25 mouse cellular contexts compared by ENCODE assay signal in genomic region chr4:57625306-57625705, GRCm38 (mm10).
"Had no signal": no experiment of that assay in that cellular context is flagged by ENCODE, and none has a peak within 500 bp of the region (broad histone marks: within the 10 kb centered on the region; RNA-seq: fewer than 3 reads in every experiment).

No protein-coding gene starts in this region.

- H3K4me2 ChIP-seq: limb, embryonic 13.5 days; liver, embryonic 12.5 days; liver, embryonic 15.5 days; lung, embryonic 15.5 days; neural tube, embryonic 12.5 days; neural tube, embryonic 15.5 days had no signal

- H3K27me3 ChIP-seq: limb, embryonic 13.5 days; liver, embryonic 12.5 days; liver, embryonic 15.5 days; lung, embryonic 15.5 days; megakaryocyte, embryonic 14.5 days; neural tube, embryonic 12.5 days; neural tube, embryonic 15.5 days had no signal

- H3K9me3 ChIP-seq: limb, embryonic 10.5 days; limb, embryonic 13.5 days; liver, embryonic 12.5 days; liver, embryonic 15.5 days; lung, embryonic 15.5 days; megakaryocyte, embryonic 14.5 days; midbrain, embryonic 10.5 days; neural tube, embryonic 12.5 days; neural tube, embryonic 15.5 days had no signal

- H3K36me3 ChIP-seq: limb, embryonic 10.5 days; liver, embryonic 12.5 days; liver, embryonic 15.5 days; lung, embryonic 15.5 days; midbrain, embryonic 10.5 days; neural tube, embryonic 12.5 days; neural tube, embryonic 15.5 days had no signal

- H3K9ac ChIP-seq: limb, embryonic 13.5 days; liver, embryonic 12.5 days; liver, embryonic 15.5 days; lung, embryonic 15.5 days; neural tube, embryonic 12.5 days; neural tube, embryonic 15.5 days had no signal

- H3K4me3 ChIP-seq: layer of hippocampus, adult 2 months; limb, embryonic 10.5 days; limb, embryonic 13.5 days; liver, embryonic 12.5 days; liver, embryonic 15.5 days; lung, embryonic 15.5 days; megakaryocyte, embryonic 14.5 days; midbrain, embryonic 10.5 days; neural tube, embryonic 12.5 days; neural tube, embryonic 15.5 days had no signal

- H3K4me1 ChIP-seq: liver, embryonic 12.5 days; liver, embryonic 15.5 days; lung, embryonic 15.5 days; megakaryocyte, embryonic 14.5 days; midbrain, embryonic 10.5 days; neural tube, embryonic 12.5 days had no signal

- H3K27ac ChIP-seq: kidney, postnatal 0 days; layer of hippocampus, adult 2 months; limb, embryonic 10.5 days; limb, embryonic 13.5 days; liver, embryonic 12.5 days; liver, embryonic 15.5 days; lung, embryonic 15.5 days; midbrain, embryonic 10.5 days; neural tube, embryonic 12.5 days; neural tube, embryonic 15.5 days; stomach, postnatal 0 days had no signal

- DNase-seq: kidney, postnatal 25 days; layer of hippocampus, adult 9-11 months; liver; lung, adult 18-20 months; lung, postnatal 10 days; lung, postnatal 36 days; midbrain, embryonic 14.5 days; right cerebral cortex, adult 18-20 months; right cerebral cortex, postnatal 14 days; right cerebral cortex, postnatal 4 days; thymus, adult 2 months; thymus, postnatal 14 days; thymus, postnatal 4 days had no signal

- ATAC-seq: liver, embryonic 12.5 days had no signal
